Mouse (Mus musculus) forebrain, embryonic 10.5 days (tissue): ENCODE results near the gene Slc8a3. TPM values are rescaled to one million over a fixed set of nuclear protein-coding genes. Genes with fewer than 3 reads are reported as not detected.
A peak's percentile ranks its signal among the peaks of the same experiment; 100 is the strongest.

Experiments
- DNase-seq: peaks from one replicate; pipeline ENCODE4 v3.0.0-alpha.2; 2017; ENCODE audit warnings: low spot score; ENCODE audit errors: extremely low spot score
- H3K27ac ChIP-seq: fragments of 300-500 bp; sonication (generic); 2 replicates; pipeline ENCODE4 v1.5.1; 2016; ENCODE audit warnings: mild to moderate bottlenecking
- H3K27me3 ChIP-seq: fragments of 300-500 bp; sonication (generic); 2 replicates; pipeline ENCODE4 v1.6.1; 2016; ENCODE audit warnings: mild to moderate bottlenecking; ENCODE audit not compliant: poor library complexity, severe bottlenecking
- H3K36me3 ChIP-seq: fragments of 300-500 bp; sonication (generic); replicated peaks from 2 replicates; pipeline ENCODE4 v1.6.1; 2016; ENCODE audit warnings: mild to moderate bottlenecking, moderate library complexity
- H3K4me1 ChIP-seq: fragments of 300-500 bp; sonication (generic); 2 replicates; pipeline ENCODE4 v1.6.1; 2016
- H3K4me3 ChIP-seq: fragments of 300-500 bp; sonication (generic); 2 replicates; pipeline ENCODE4 v1.5.1; 2016; ENCODE audit warnings: mild to moderate bottlenecking, moderate library complexity
- H3K9me3 ChIP-seq: fragments of 300-500 bp; sonication (generic); 2 replicates; pipeline ENCODE4 v1.6.1; 2016; ENCODE audit warnings: mild to moderate bottlenecking, moderate library complexity
- WGBS: fragments of 180-500 bp; shearing (Covaris S2); methylation state at CpG from one replicate; pipeline ENCODE4 v1.1.7; 2016; 5-methylcytosine and 5-hydroxymethylcytosine counted together
- polyA plus RNA-seq: library from polyadenylated mRNA; unstranded; fragments of >200 nt; fragmentation: Nextera tagmentation; extraction: Ambion mirVana; gene quantifications from 2 replicates; pipeline ENCODE4 v1.2.1, GENCODE M21; 2016

Gene Slc8a3
- polyA plus RNA-seq, 1 experiment from 2014 or later, result 0.67 TPM

GRCm38 (mm10) chr12:81197468-81198075, 135.4 kb downstream of the Slc8a3 start:
- no peak overlapping the region for H3K4me3 ChIP-seq
- H3K9me3 ChIP-seq, result no peaks in the 10 kb centered on the region
- H3K27me3 ChIP-seq, result peaks cover 7% of the 10 kb centered on the region
- H3K36me3 ChIP-seq, result no peaks in the 10 kb centered on the region
- 87% methylated on average over 5 of the region's 5 CpGs for WGBS
- peaks cover 9% of the 10 kb centered on the region for H3K4me1 ChIP-seq
- no peak overlapping the region for H3K27ac ChIP-seq
- no peak for DNase-seq

GRCm38 (mm10) chr12:81193968-81194367, 139.0 kb downstream of the Slc8a3 start:
- peaks cover 6% of the 10 kb centered on the region for H3K27me3 ChIP-seq
- DNase-seq, result no peak
- 87% methylated on average over 2 of the region's 2 CpGs for WGBS
- H3K27ac ChIP-seq, result no peak overlapping the region
- H3K4me3 ChIP-seq, result no peak overlapping the region
- no peaks in the 10 kb centered on the region for H3K9me3 ChIP-seq
- H3K36me3 ChIP-seq, result no peaks in the 10 kb centered on the region
- no peaks in the 10 kb centered on the region for H3K4me1 ChIP-seq

- 81% methylated on average over 1 of the region's 1 CpGs for WGBS
- H3K36me3 ChIP-seq, result no peaks in the 10 kb centered on the region; the same call in 1 of the 2 replicates
- no peak for DNase-seq
- no peak overlapping the region for H3K27ac ChIP-seq
- H3K4me1 ChIP-seq, result no peaks in the 10 kb centered on the region
- H3K4me3 ChIP-seq, result no peak overlapping the region
- H3K9me3 ChIP-seq, result no peaks in the 10 kb centered on the region
- H3K27me3 ChIP-seq, result no peaks in the 10 kb centered on the region
Observed at GRCm38 (mm10) chr12:81189636-81190035, 143.3 kb downstream of the Slc8a3 start.

GRCm38 (mm10) chr12:81188996-81189395, 144.0 kb downstream of the Slc8a3 start:
- no peak overlapping the region for H3K4me3 ChIP-seq
- no peaks in the 10 kb centered on the region; the same call in 1 of the 2 replicates for H3K36me3 ChIP-seq
- H3K9me3 ChIP-seq, result no peaks in the 10 kb centered on the region
- no peak overlapping the region for H3K27ac ChIP-seq
- no peak for DNase-seq
- H3K27me3 ChIP-seq, result no peaks in the 10 kb centered on the region
- 94% methylated on average over 4 of the region's 4 CpGs for WGBS
- no peaks in the 10 kb centered on the region for H3K4me1 ChIP-seq

- DNase-seq, result no peak
- H3K4me1 ChIP-seq, result no peaks in the 10 kb centered on the region; the same call in 1 of the 2 replicates
Observed at GRCm38 (mm10) chr12:81188423-81188822, 144.6 kb downstream of the Slc8a3 start.

GRCm38 (mm10) chr12:81186668-81187067, 146.3 kb downstream of the Slc8a3 start:
- no peak overlapping the region for H3K4me3 ChIP-seq
- H3K9me3 ChIP-seq, result no peaks in the 10 kb centered on the region
- DNase-seq, result no peak
- H3K27me3 ChIP-seq, result no peaks in the 10 kb centered on the region
- WGBS, result 86% methylated on average over 3 of the region's 3 CpGs
- H3K4me1 ChIP-seq, result no peaks in the 10 kb centered on the region; the same call in 1 of the 2 replicates
- no peak overlapping the region for H3K27ac ChIP-seq
- no peaks in the 10 kb centered on the region; the same call in 1 of the 2 replicates for H3K36me3 ChIP-seq

More at GRCm38 (mm10) chr12:81188423-81188822, 144.6 kb downstream of the Slc8a3 start:
- 83% methylated on average over 3 of the region's 3 CpGs for WGBS
- Histone ChIP-seq H3K9me3 (no peaks in the 10 kb centered on the region), H3K27me3 (no peaks in the 10 kb centered on the region), H3K36me3 (no peaks in the 10 kb centered on the region; the same call in 1 of the 2 replicates), H3K27ac (no peak overlapping the region), H3K4me3 (no peak overlapping the region)

GRCm38 (mm10) chr12:81186081-81186480, 146.9 kb downstream of the Slc8a3 start:
- H3K27ac ChIP-seq, result no peak overlapping the region
- no peak overlapping the region for H3K4me3 ChIP-seq
- H3K4me1 ChIP-seq, result no peaks in the 10 kb centered on the region; the same call in 1 of the 2 replicates
- no peak for DNase-seq
- H3K27me3 ChIP-seq, result no peaks in the 10 kb centered on the region
- no peaks in the 10 kb centered on the region; the same call in 1 of the 2 replicates for H3K36me3 ChIP-seq
- WGBS, result 93% methylated on average over 4 of the region's 4 CpGs
- no peaks in the 10 kb centered on the region for H3K9me3 ChIP-seq

GRCm38 (mm10) chr12:81184967-81185366, 148.0 kb downstream of the Slc8a3 start:
- no peak for DNase-seq
- Histone ChIP-seq H3K4me1 (no peaks in the 10 kb centered on the region; the same call in 1 of the 2 replicates), H3K4me3 (no peak overlapping the region), H3K27ac (no peak overlapping the region), H3K27me3 (no peaks in the 10 kb centered on the region), H3K36me3 (peaks cover under 1% of the 10 kb centered on the region; the same call in 1 of the 2 replicates), H3K9me3 (no peaks in the 10 kb centered on the region)
- WGBS, result 92% methylated on average over 2 of the region's 2 CpGs

- Histone ChIP-seq H3K4me3 (no peak overlapping the region), H3K4me1 (no peaks in the 10 kb centered on the region; the same call in 1 of the 2 replicates), H3K9me3 (no peaks in the 10 kb centered on the region), H3K36me3 (peaks cover 7% of the 10 kb centered on the region), H3K27me3 (no peaks in the 10 kb centered on the region), H3K27ac (no peak overlapping the region)
- WGBS, result 65% methylated on average over 3 of the region's 3 CpGs
- DNase-seq, result peak; percentile 75
Observed at GRCm38 (mm10) chr12:81182073-81182472, 150.9 kb downstream of the Slc8a3 start.

- Histone ChIP-seq H3K27me3 (no peaks in the 10 kb centered on the region), H3K9me3 (no peaks in the 10 kb centered on the region), H3K4me1 (peaks cover 13% of the 10 kb centered on the region), H3K27ac (no peak overlapping the region), H3K36me3 (peaks cover 9% of the 10 kb centered on the region), H3K4me3 (no peak overlapping the region)
- DNase-seq, result no peak
- 55% methylated on average over 9 of the region's 9 CpGs for WGBS
Observed at GRCm38 (mm10) chr12:81175252-81175651, 157.7 kb downstream of the Slc8a3 start.

GRCm38 (mm10) chr12:81173893-81174292, 159.1 kb downstream of the Slc8a3 start:
- Histone ChIP-seq H3K27me3 (no peaks in the 10 kb centered on the region), H3K4me3 (no peak overlapping the region), H3K9me3 (no peaks in the 10 kb centered on the region), H3K4me1 (peaks cover 13% of the 10 kb centered on the region), H3K36me3 (peaks cover 3% of the 10 kb centered on the region; the same call in 1 of the 2 replicates), H3K27ac (no peak overlapping the region)
- 93% methylated on average over 4 of the region's 4 CpGs for WGBS
- no peak for DNase-seq

- H3K27me3 ChIP-seq, result no peaks in the 10 kb centered on the region
- H3K4me3 ChIP-seq, result no peak overlapping the region
- H3K27ac ChIP-seq, result no peak overlapping the region
- 91% methylated on average over 3 of the region's 3 CpGs for WGBS
- H3K36me3 ChIP-seq, result peaks cover 3% of the 10 kb centered on the region; the same call in 1 of the 2 replicates
- peaks cover 13% of the 10 kb centered on the region for H3K4me1 ChIP-seq
- H3K9me3 ChIP-seq, result no peaks in the 10 kb centered on the region
- DNase-seq, result no peak
Observed at GRCm38 (mm10) chr12:81173011-81173410, 160.0 kb downstream of the Slc8a3 start.

- no peaks in the 10 kb centered on the region for H3K9me3 ChIP-seq
- no peaks in the 10 kb centered on the region for H3K27me3 ChIP-seq
- H3K27ac ChIP-seq, result no peak overlapping the region
- H3K4me1 ChIP-seq, result peaks cover 17% of the 10 kb centered on the region
- peaks cover 3% of the 10 kb centered on the region; the same call in 1 of the 2 replicates for H3K36me3 ChIP-seq
- 80% methylated on average over 2 of the region's 2 CpGs for WGBS
- DNase-seq, result no peak
- H3K4me3 ChIP-seq, result no peak overlapping the region
Observed at GRCm38 (mm10) chr12:81170076-81170475, 162.9 kb downstream of the Slc8a3 start.
